Mouse (Mus musculus) intestine, embryonic 16.5 days (tissue): ENCODE measurements around the gene Gm49776. TPM values are rescaled to one million over a fixed set of nuclear protein-coding genes. Genes with fewer than 3 reads are reported as not detected.

Experiments used
- ATAC-seq: fragments of 200-750 bp; cut with Nextera tagmentation; 2 replicates; pipeline ENCODE4 v1.8.0; 2017; ENCODE audit warnings: moderate TSS enrichment, moderate library complexity
- H3K27ac ChIP-seq: fragments of 300-500 bp; sonication (generic); 2 replicates; pipeline ENCODE4 v1.5.1; 2014; ENCODE audit warnings: mild to moderate bottlenecking, low read length
- H3K27me3 ChIP-seq: fragments of 300-500 bp; sonication (generic); replicated peaks from 2 replicates; pipeline ENCODE4 v1.6.1; 2014; ENCODE audit warnings: low read length, control low read depth, mixed read lengths; ENCODE audit not compliant: control insufficient read depth, insufficient read depth
- H3K36me3 ChIP-seq: fragments of 300-500 bp; sonication (generic); 2 replicates; pipeline ENCODE4 v1.6.1; 2014; ENCODE audit warnings: low read length, control low read depth; ENCODE audit not compliant: control insufficient read depth, insufficient read depth
- H3K4me1 ChIP-seq: fragments of 300-500 bp; sonication (generic); 2 replicates; pipeline ENCODE4 v1.6.1; 2014; ENCODE audit warnings: low read length, control low read depth, mixed read lengths; ENCODE audit not compliant: control insufficient read depth, insufficient read depth
- H3K4me2 ChIP-seq: fragments of 300-500 bp; sonication (generic); 2 replicates; pipeline ENCODE4 v1.6.1; 2014; ENCODE audit warnings: low read depth, low read length, control low read depth
- H3K4me3 ChIP-seq: fragments of 300-500 bp; sonication (generic); 2 replicates; pipeline ENCODE4 v1.5.1; 2014; ENCODE audit warnings: mild to moderate bottlenecking, low read length
- H3K9ac ChIP-seq: fragments of 300-500 bp; sonication (generic); 2 replicates; pipeline ENCODE4 v1.6.1; 2014; ENCODE audit warnings: low read depth, low read length
- H3K9me3 ChIP-seq: fragments of 300-500 bp; sonication (generic); 2 replicates; pipeline ENCODE4 v1.6.1; 2016; ENCODE audit warnings: low read length, control low read depth; ENCODE audit not compliant: control insufficient read depth
- WGBS: fragments of 180-500 bp; shearing (Covaris S2); extraction: QIAGEN DNeasy Blood & Tissue Kit; methylation state at CpG from one replicate; pipeline ENCODE4 v1.1.7; 2014; 5-methylcytosine and 5-hydroxymethylcytosine counted together
- polyA plus RNA-seq: library from polyadenylated mRNA; unstranded; fragments of >200 nt; fragmentation: Nextera tagmentation; extraction: Ambion mirVana; gene quantifications from 2 replicates; pipeline ENCODE4 v1.2.1, GENCODE M21; 2015

Gene Gm49776
- polyA plus RNA-seq, 1 experiment from 2014 or later, result not detected

- 94% methylated on average over 20 of the region's 20 CpGs for WGBS
- no peak for ATAC-seq
- Histone ChIP-seq H3K27ac (no peak overlapping the region), H3K9ac (no peak overlapping the region), H3K4me3 (no peak overlapping the region), H3K36me3 (peaks cover 17% of the 10 kb centered on the region), H3K4me1 (peaks cover 7% of the 10 kb centered on the region), H3K4me2 (no peak overlapping the region), H3K27me3 (no peaks in the 10 kb centered on the region), H3K9me3 (no peaks in the 10 kb centered on the region)
Observed at GRCm38 (mm10) chr16:18227897-18228422, 30.2 kb downstream of the Gm49776 start.

DNA sequence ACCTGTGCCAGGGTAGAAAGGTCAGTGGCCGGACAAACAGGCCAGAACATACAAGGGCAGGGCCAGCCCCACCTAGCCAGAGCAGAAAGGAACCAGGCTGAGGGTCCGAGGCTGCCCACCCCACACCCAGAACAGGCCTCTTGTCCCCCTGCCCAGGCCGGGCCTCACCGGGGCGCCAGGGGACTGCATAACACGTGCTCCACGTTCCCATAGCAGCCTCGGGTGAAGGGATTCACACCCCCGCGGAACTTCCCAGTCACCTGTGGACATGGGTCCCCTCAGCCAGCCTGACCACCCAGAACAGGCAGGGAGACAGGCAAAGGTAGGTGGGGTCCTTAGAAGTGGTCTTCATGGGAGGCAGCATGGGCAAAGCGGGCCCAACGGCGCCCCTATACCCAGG, 30.9 kb downstream of the Gm49776 start:
- H3K4me1 ChIP-seq, result peaks cover 7% of the 10 kb centered on the region
- no peak overlapping the region for H3K9ac ChIP-seq
- H3K9me3 ChIP-seq, result no peaks in the 10 kb centered on the region
- no peaks in the 10 kb centered on the region for H3K27me3 ChIP-seq
- 92% methylated on average over 13 of the region's 13 CpGs for WGBS
- ATAC-seq, result no peak
- H3K4me2 ChIP-seq, result no peak overlapping the region
- H3K4me3 ChIP-seq, result no peak overlapping the region
- H3K27ac ChIP-seq, result no peak overlapping the region
- H3K36me3 ChIP-seq, result peaks cover 22% of the 10 kb centered on the region

- Histone ChIP-seq H3K4me3 (no peak overlapping the region), H3K4me2 (no peak overlapping the region), H3K27ac (no peak overlapping the region), H3K27me3 (no peaks in the 10 kb centered on the region), H3K4me1 (peaks cover 14% of the 10 kb centered on the region), H3K36me3 (peaks cover 22% of the 10 kb centered on the region), H3K9me3 (no peaks in the 10 kb centered on the region), H3K9ac (no peak overlapping the region)
- WGBS, result 78% methylated on average over 11 of the region's 11 CpGs
- no peak for ATAC-seq
Observed at GRCm38 (mm10) chr16:18222188-18222587, 35.9 kb downstream of the Gm49776 start.

DNA sequence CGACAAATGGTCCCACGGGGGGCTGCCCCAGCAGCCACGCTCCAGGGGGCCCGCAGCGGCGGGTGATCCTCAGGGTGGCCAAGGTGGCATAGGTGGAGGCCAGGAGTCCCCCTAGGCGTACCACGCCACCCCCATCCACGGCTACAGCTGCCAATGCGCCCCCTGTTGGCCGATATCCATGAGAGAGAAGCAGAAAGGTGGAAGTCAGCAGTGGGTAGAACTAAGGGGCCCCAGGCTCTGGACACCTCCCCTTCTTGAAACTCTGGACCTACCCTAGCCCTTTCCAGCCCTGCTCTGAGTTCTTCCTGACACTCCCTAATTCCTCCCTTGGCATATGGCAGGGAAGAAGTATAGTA, 36.6 kb downstream of the Gm49776 start:
- WGBS, result 76% methylated on average over 11 of the region's 11 CpGs
- ATAC-seq, result no peak
- H3K4me3 ChIP-seq, result no peak overlapping the region
- H3K27me3 ChIP-seq, result no peaks in the 10 kb centered on the region
- no peak overlapping the region for H3K4me2 ChIP-seq
- H3K9me3 ChIP-seq, result no peaks in the 10 kb centered on the region
- peaks cover 20% of the 10 kb centered on the region for H3K36me3 ChIP-seq
- H3K27ac ChIP-seq, result no peak overlapping the region
- no peak overlapping the region for H3K9ac ChIP-seq
- H3K4me1 ChIP-seq, result peaks cover 14% of the 10 kb centered on the region

- Histone ChIP-seq H3K4me1 (peaks cover 14% of the 10 kb centered on the region), H3K27ac (peak overlapping the region; percentile 23; the same call in 1 of the 2 replicates), H3K9me3 (no peaks in the 10 kb centered on the region), H3K4me3 (no peak overlapping the region), H3K36me3 (peaks cover 20% of the 10 kb centered on the region), H3K4me2 (no peak overlapping the region), H3K27me3 (no peaks in the 10 kb centered on the region), H3K9ac (no peak overlapping the region)
- WGBS, result 88% methylated on average over 6 of the region's 6 CpGs
- ATAC-seq, result no peak
Observed at GRCm38 (mm10) chr16:18220856-18221542, 37.1 kb downstream of the Gm49776 start.

- H3K9ac ChIP-seq, result peak overlapping the region; percentile 1; the same call in 1 of the 2 replicates
- H3K4me2 ChIP-seq, result no peak overlapping the region
- no peaks in the 10 kb centered on the region for H3K27me3 ChIP-seq
- no peak overlapping the region for H3K4me3 ChIP-seq
- peaks cover 15% of the 10 kb centered on the region for H3K36me3 ChIP-seq
- peak overlapping the region; percentile 1; the same call in 1 of the 2 replicates for H3K27ac ChIP-seq
- WGBS, result 30% methylated on average over 8 of the region's 8 CpGs
- peaks cover 14% of the 10 kb centered on the region for H3K4me1 ChIP-seq
- ATAC-seq, result peak; percentile 82
- no peaks in the 10 kb centered on the region for H3K9me3 ChIP-seq
Observed at GRCm38 (mm10) chr16:18220001-18220400, 38.1 kb downstream of the Gm49776 start.

GRCm38 (mm10) chr16:18218580-18218996, 39.5 kb downstream of the Gm49776 start:
- Histone ChIP-seq H3K36me3 (peaks cover 7% of the 10 kb centered on the region; the same call in 1 of the 2 replicates), H3K4me1 (peaks cover 14% of the 10 kb centered on the region), H3K4me2 (no peak overlapping the region), H3K9me3 (no peaks in the 10 kb centered on the region), H3K9ac (no peak overlapping the region), H3K27me3 (0 out of 2 replicates have a peak, but pooled peaks cover 1% of the 10 kb centered on the region), H3K4me3 (no peak overlapping the region), H3K27ac (no peak overlapping the region)
- ATAC-seq, result no peak
- 75% methylated on average over 9 of the region's 9 CpGs for WGBS

DNA sequence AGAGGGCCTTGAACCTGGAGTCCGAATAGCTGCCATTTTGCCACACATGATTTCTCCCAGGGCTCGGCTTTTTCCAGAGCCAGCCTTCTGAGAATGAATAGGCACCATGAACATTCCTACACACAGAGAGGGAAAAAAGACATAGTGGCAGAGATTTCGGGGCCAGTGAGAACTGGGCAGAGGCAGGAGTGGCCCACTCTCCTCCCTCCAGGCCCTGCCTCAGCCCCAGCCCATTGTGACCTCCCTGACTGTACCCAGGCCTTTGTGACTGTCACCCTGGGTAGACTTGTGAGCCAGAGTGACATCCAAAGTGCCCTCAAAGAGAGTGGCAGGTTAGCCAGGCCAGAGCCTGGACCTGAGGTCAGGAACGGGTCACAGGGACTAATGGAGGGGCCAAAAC, 40.5 kb downstream of the Gm49776 start, which contains the start of gene Ccdc188:
TSS of gene Ccdc188 (plus strand) at position 301 of the 400 bp plus-strand sequence.
- Histone ChIP-seq H3K4me1 (peaks cover 14% of the 10 kb centered on the region), H3K27ac (no peak within 1 kb of the TSS), H3K4me3 (no peak within 1 kb of the TSS), H3K9me3 (no peaks in the 10 kb centered on the region), H3K4me2 (no peak within 1 kb of the TSS), H3K9ac (no peak within 1 kb of the TSS), H3K36me3 (peaks cover 1% of the 10 kb centered on the region; the same call in 1 of the 2 replicates), H3K27me3 (0 out of 2 replicates have a peak, but pooled peaks cover 2% of the 10 kb centered on the region)
- no peak for ATAC-seq
- 89% methylated on average over 4 of the region's 4 CpGs for WGBS

DNA sequence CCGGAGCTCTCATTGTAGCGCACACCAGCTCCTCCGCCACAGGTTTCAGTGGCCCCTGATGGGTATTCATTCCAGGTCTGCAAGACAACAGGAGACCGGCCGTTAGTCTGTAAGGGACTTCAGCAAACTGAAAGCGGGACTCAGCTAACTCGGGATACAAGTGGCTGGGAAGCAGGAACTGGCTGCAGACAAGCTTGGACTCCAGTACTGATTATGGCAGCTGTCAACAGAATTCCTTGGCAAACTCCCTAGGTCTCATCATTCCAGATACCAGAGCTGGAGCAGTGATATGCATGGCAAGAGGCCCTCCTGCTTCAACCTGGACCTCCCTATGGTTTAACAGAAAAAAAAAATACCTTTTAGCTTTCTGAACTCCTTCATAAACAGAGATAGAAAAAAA, 43.3 kb downstream of the Gm49776 start:
- ATAC-seq, result no peak
- H3K9ac ChIP-seq, result no peak overlapping the region
- H3K9me3 ChIP-seq, result no peaks in the 10 kb centered on the region
- peaks cover 14% of the 10 kb centered on the region for H3K4me1 ChIP-seq
- H3K27ac ChIP-seq, result no peak overlapping the region
- 79% methylated on average over 7 of the region's 7 CpGs for WGBS
- H3K27me3 ChIP-seq, result 0 out of 2 replicates have a peak, but pooled peaks cover 2% of the 10 kb centered on the region
- H3K4me2 ChIP-seq, result no peak overlapping the region
- H3K36me3 ChIP-seq, result no peaks in the 10 kb centered on the region
- H3K4me3 ChIP-seq, result no peak overlapping the region
